Mouse (Mus musculus) megakaryocyte, embryonic 14.5 days (primary cell): ENCODE measurements at regions not wholly inside any gene's neighbourhood (a gene's known extent, or its start where the extent isn't known, plus 50 kb on each side); places are given as distances from the start of the nearest gene placed in this dataset.

Experiments used
- FLI1 ChIP-seq: IDR thresholded peaks from 2 replicates; pipeline ENCODE4 v1.6.1; 2012; ENCODE audit warnings: low read length, inconsistent platforms, mixed read lengths
- GATA1 ChIP-seq: IDR thresholded peaks from 3 replicates; pipeline ENCODE4 v1.6.1; 2012; ENCODE audit warnings: mixed read lengths, low read length, inconsistent platforms, borderline replicate concordance

DNA sequence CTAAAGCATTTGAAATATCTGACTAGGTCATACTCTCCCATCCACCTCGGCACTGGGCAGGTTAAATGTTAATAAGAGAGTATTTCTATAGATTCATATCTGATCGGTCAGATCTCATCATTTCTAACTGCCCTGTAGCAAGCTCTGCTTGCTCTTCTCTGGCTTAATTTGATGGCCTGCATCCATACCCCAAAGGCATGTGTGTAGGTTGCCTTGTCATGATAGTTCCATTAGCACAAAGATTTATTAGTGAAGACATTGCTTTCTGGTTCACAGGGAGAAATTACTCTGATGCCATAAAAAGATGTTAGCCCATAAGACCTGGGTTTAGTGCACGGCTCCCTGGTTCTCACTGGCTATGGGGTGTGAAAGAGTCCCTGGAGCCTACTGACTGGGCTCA is 232.3 kb downstream of the Lpin1 start:
- TF ChIP-seq GATA1 (no peak), FLI1 (no peak)
